Comparison of ENCODE assay signal across 23 mouse cellular contexts in the genomic region with DNA sequence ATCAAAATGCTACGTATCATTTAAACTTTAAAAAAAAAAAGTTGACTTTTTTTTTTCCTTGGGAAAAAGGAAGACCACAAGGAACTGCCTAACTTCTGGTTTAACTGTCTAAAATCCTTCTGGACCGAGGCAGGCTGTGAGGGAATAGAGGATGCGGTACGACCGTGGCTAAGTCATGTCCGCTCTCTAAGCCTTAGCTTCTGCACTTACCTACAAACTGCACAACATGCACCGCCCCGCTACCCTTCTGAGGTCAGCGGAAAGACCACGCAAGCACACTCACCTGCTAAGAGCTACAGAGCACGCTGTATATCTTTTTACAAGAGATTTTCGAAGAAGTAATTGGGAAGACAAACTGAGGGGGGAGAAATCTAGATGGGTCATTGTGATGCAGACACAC.
"Had no signal": no experiment of that assay in that cellular context is flagged by ENCODE, and none has a peak within 500 bp of the region (broad histone marks: within the 10 kb centered on the region; RNA-seq: fewer than 3 reads in every experiment).

No protein-coding gene starts in this region.

- H3K27me3 ChIP-seq: heart, embryonic 13.5 days; heart, embryonic 15.5 days; hindbrain, embryonic 13.5 days; hindbrain, embryonic 15.5 days; intestine, embryonic 15.5 days; limb, embryonic 13.5 days; limb, embryonic 15.5 days; liver, embryonic 13.5 days; liver, embryonic 15.5 days had no signal

- H3K9ac ChIP-seq: heart, embryonic 13.5 days; heart, embryonic 15.5 days; hindbrain, embryonic 13.5 days; hindbrain, embryonic 15.5 days; intestine, embryonic 15.5 days; limb, embryonic 13.5 days; limb, embryonic 15.5 days; liver, embryonic 13.5 days; liver, embryonic 15.5 days; liver, postnatal 0 days had no signal

- DNase-seq: gastrocnemius, postnatal 14 days; gastrocnemius, postnatal 36 days; heart, adult 2 months; heart, postnatal 14 days; heart, postnatal 36 days; kidney, adult 11 months; kidney, adult 2 months; kidney, postnatal 25 days; layer of hippocampus, adult 9-11 months; layer of hippocampus, postnatal 36 days; left cerebral cortex, postnatal 4 days; liver, embryonic 13.5 days; liver, postnatal 0 days had no signal

- ATAC-seq: hindbrain, postnatal 0 days; intestine, embryonic 15.5 days; liver, postnatal 0 days had no signal

- H3K36me3 ChIP-seq: hindbrain, embryonic 13.5 days; hindbrain, embryonic 15.5 days; liver, embryonic 15.5 days had no signal

- H3K4me3 ChIP-seq: heart, adult 2 months; heart, embryonic 13.5 days; heart, embryonic 15.5 days; hindbrain, embryonic 13.5 days; hindbrain, embryonic 15.5 days; intestine, embryonic 15.5 days; limb, embryonic 13.5 days; limb, embryonic 15.5 days; liver, embryonic 13.5 days; liver, embryonic 15.5 days had no signal

- H3K4me2 ChIP-seq: heart, embryonic 11.5 days; heart, embryonic 13.5 days; heart, embryonic 15.5 days; hindbrain, embryonic 13.5 days; hindbrain, embryonic 15.5 days; intestine, embryonic 15.5 days; limb, embryonic 13.5 days; limb, embryonic 15.5 days; liver, embryonic 13.5 days; liver, embryonic 15.5 days had no signal

- H3K4me1 ChIP-seq: hindbrain, embryonic 15.5 days; intestine, embryonic 15.5 days; liver, embryonic 15.5 days had no signal

- H3K27ac ChIP-seq: heart, adult 2 months; heart, embryonic 13.5 days; heart, embryonic 15.5 days; hindbrain, embryonic 13.5 days; hindbrain, embryonic 15.5 days; hindbrain, postnatal 0 days; intestine, embryonic 15.5 days; limb, embryonic 13.5 days; liver, embryonic 13.5 days; liver, embryonic 15.5 days had no signal

- H3K9me3 ChIP-seq: heart, embryonic 13.5 days; heart, embryonic 15.5 days; hindbrain, embryonic 13.5 days; hindbrain, embryonic 15.5 days; intestine, embryonic 15.5 days; limb, embryonic 13.5 days; limb, embryonic 15.5 days; liver, embryonic 13.5 days; liver, embryonic 15.5 days had no signal
